Mouse (Mus musculus): ENCODE data around the gene Opalin.

DNA sequence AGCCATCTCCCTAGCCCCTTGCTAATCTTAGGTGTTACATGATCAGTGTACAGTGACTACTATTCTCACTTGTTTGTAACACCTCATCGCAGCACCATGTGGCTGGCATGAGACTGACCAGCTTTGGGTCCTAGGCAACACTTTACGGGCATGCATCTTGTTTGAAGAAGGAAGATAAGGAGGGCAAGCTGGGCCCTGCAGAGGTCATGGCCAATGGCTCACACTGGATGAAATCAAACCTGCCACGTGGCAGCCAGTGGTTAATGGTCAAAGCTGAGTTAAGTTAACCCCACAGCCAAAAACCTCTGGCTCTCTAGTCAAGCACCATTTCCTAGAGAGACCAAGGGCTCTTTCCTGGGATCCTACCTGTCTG lies 28.7 kb downstream of the Opalin start:
- TF ChIP-seq CTCF (IDR thresholded peaks at IDR 0.05), result no peak
- TF ChIP-seq EP300 (IDR thresholded peaks at IDR 0.05), result no peak

Measured in lung, postnatal 0 days (tissue).